Mouse (Mus musculus): ENCODE data around the gene Icam4.

Icam4 gene

GRCm38 (mm10) chr9:21011846-21012312 lies 17.3 kb upstream of the Icam4 start:
- DNase-seq (ENCODE audit: low read depth in 1 of 2, low spot score in 2 of 2): no peak

- DNase-seq (ENCODE audit: low read depth in 1 of 2, low spot score in 2 of 2): no peak
These were observed 16.8 kb upstream of the Icam4 start for GRCm38 (mm10) chr9:21012368-21012767.

GRCm38 (mm10) chr9:21014691-21015570 lies 14.2 kb upstream of the Icam4 start:
- peak; percentile 88 to 93 for DNase-seq (ENCODE audit: low read depth in 1 of 2, low spot score in 2 of 2)

- DNase-seq (ENCODE audit: low read depth in 1 of 2, low spot score in 2 of 2): peak in 1 of 2 experiments; percentile 77
These were observed 13.5 kb upstream of the Icam4 start, which contains the start of gene Icam1 for GRCm38 (mm10) chr9:21015571-21016130. TSS of gene Icam1 (plus strand) at chr9:21015985.

- DNase-seq (ENCODE audit: low read depth in 1 of 2, low spot score in 2 of 2): peak in 1 of 2 experiments; percentile 63
These were observed 12.6 kb upstream of the Icam4 start for GRCm38 (mm10) chr9:21016331-21017176.

- DNase-seq (ENCODE audit: low read depth in 1 of 2, low spot score in 2 of 2): no peak
These were observed 12.0 kb upstream of the Icam4 start for GRCm38 (mm10) chr9:21017177-21017575.

- no peak for DNase-seq (ENCODE audit: low read depth in 1 of 2, low spot score in 2 of 2)
These were observed 10.6 kb upstream of the Icam4 start for GRCm38 (mm10) chr9:21018600-21018999.

- no peak for DNase-seq (ENCODE audit: low read depth in 1 of 2, low spot score in 2 of 2)
These were observed 7.8 kb upstream of the Icam4 start for GRCm38 (mm10) chr9:21021363-21021762.

GRCm38 (mm10) chr9:21022288-21022687 lies 6.9 kb upstream of the Icam4 start:
- no peak for DNase-seq (ENCODE audit: low read depth in 1 of 2, low spot score in 2 of 2)

- no peak for DNase-seq (ENCODE audit: low read depth in 1 of 2, low spot score in 2 of 2)
These were observed 6.4 kb upstream of the Icam4 start for GRCm38 (mm10) chr9:21022726-21023125.

GRCm38 (mm10) chr9:21025258-21025810 lies 3.8 kb upstream of the Icam4 start:
- DNase-seq (ENCODE audit: low read depth in 1 of 2, low spot score in 2 of 2): no peak

GRCm38 (mm10) chr9:21026849-21027248 lies 2.3 kb upstream of the Icam4 start:
- DNase-seq (ENCODE audit: low read depth in 1 of 2, low spot score in 2 of 2): no peak

GRCm38 (mm10) chr9:21027774-21028290 lies 1.3 kb upstream of the Icam4 start:
- no peak for DNase-seq (ENCODE audit: low read depth in 1 of 2, low spot score in 2 of 2)

GRCm38 (mm10) chr9:21028560-21029110 lies 538 bp upstream of the Icam4 start:
- DNase-seq (ENCODE audit: low read depth in 1 of 2, low spot score in 2 of 2): no peak

GRCm38 (mm10) chr9:21030055-21030600 lies 955 bp downstream of the Icam4 start:
- DNase-seq (ENCODE audit: low read depth in 1 of 2, low spot score in 2 of 2): no peak

GRCm38 (mm10) chr9:21030781-21031250 lies 1.6 kb downstream of the Icam4 start:
- DNase-seq (ENCODE audit: low read depth in 1 of 2, low spot score in 2 of 2): peak; percentile 64 to 78

- peak in 1 of 2 experiments; percentile 41 for DNase-seq (ENCODE audit: low read depth in 1 of 2, low spot score in 2 of 2)
These were observed 2.2 kb downstream of the Icam4 start for GRCm38 (mm10) chr9:21031251-21031895.

GRCm38 (mm10) chr9:21031896-21032351 lies 2.8 kb downstream of the Icam4 start, which contains the start of gene Icam5:
TSS of gene Icam5 (plus strand) at chr9:21032073.
- no peak for DNase-seq (ENCODE audit: low read depth in 1 of 2, low spot score in 2 of 2)

- no peak for DNase-seq (ENCODE audit: low read depth in 1 of 2, low spot score in 2 of 2)
These were observed 3.3 kb downstream of the Icam4 start for GRCm38 (mm10) chr9:21032491-21032890.

Measured in monocyte, adult 2 months (primary cell).